Mouse (Mus musculus) liver, adult (tissue): Measurements from ENCODE around the gene Trim71.

ENCODE experiments used
- GATA4 ChIP-seq: IDR thresholded peaks from 2 replicates; pipeline ENCODE4 v1.6.1; 2014; ENCODE audit warnings: mild to moderate bottlenecking, low read length; ENCODE audit not compliant: insufficient replicate concordance

Gene Trim71

GRCm38 (mm10) chr9:114487481-114488258, 76.5 kb downstream of the Trim71 start:
- TF ChIP-seq GATA4 = no peak

GRCm38 (mm10) chr9:114486808-114487207, 77.4 kb downstream of the Trim71 start:
- no peak for TF ChIP-seq GATA4

- no peak for TF ChIP-seq GATA4
Observed at GRCm38 (mm10) chr9:114484771-114485170, 79.4 kb downstream of the Trim71 start.

GRCm38 (mm10) chr9:114480940-114481339, 83.2 kb downstream of the Trim71 start:
- no peak for TF ChIP-seq GATA4

GRCm38 (mm10) chr9:114477019-114477418, 87.2 kb downstream of the Trim71 start:
- TF ChIP-seq GATA4 = no peak

- no peak for TF ChIP-seq GATA4
Observed at GRCm38 (mm10) chr9:114471892-114472291, 92.3 kb downstream of the Trim71 start.

GRCm38 (mm10) chr9:114468701-114469100, 95.5 kb downstream of the Trim71 start:
- TF ChIP-seq GATA4 = no peak

- TF ChIP-seq GATA4 = no peak
Observed at GRCm38 (mm10) chr9:114468217-114468616, 96.0 kb downstream of the Trim71 start.

GRCm38 (mm10) chr9:114466871-114467270, 97.3 kb downstream of the Trim71 start:
- no peak for TF ChIP-seq GATA4

- no peak for TF ChIP-seq GATA4
Observed at GRCm38 (mm10) chr9:114465442-114465841, 98.7 kb downstream of the Trim71 start.

GRCm38 (mm10) chr9:114462569-114462968, 101.6 kb downstream of the Trim71 start:
- no peak for TF ChIP-seq GATA4

- no peak for TF ChIP-seq GATA4
Observed at GRCm38 (mm10) chr9:114458436-114458835, 105.7 kb downstream of the Trim71 start.
